Mouse (Mus musculus): ENCODE results near the gene Plppr3. TPM values are rescaled to one million over a fixed set of nuclear protein-coding genes. Genes with fewer than 3 reads are reported as not detected.

Gene Plppr3
- polyA plus RNA-seq, 2 experiments = 61.5 to 220 TPM

- no peak for TF ChIP-seq POLR2A (IDR thresholded peaks at IDR 0.05; ENCODE audit: borderline replicate concordance, extremely low read depth, insufficient read depth, insufficient read length)
- peaks cover 24% of the 10 kb centered on the region for H3K36me3 ChIP-seq (ENCODE audit: control insufficient read depth, insufficient read depth, low read length)
- WGBS = 5% methylated on average over 8 of the region's 8 CpGs
- H3K27me3 ChIP-seq (ENCODE audit: control insufficient read depth, insufficient read depth, low read length) = peaks cover 37% of the 10 kb centered on the region
- DNase-seq (ENCODE audit: low spot score) = no peak
- peak overlapping the region; percentile 71 for H3K4me3 ChIP-seq (replicated peaks; ENCODE audit: low read length)
- peak overlapping the region; percentile 90 for H3K4me2 ChIP-seq (replicated peaks; ENCODE audit: low read depth, low read length, severe bottlenecking)
- peaks cover 13% of the 10 kb centered on the region for H3K4me1 ChIP-seq (ENCODE audit: control insufficient read depth, insufficient read depth, low read length)
- no peak for ATAC-seq (ENCODE audit: low FRiP score, low read depth)
- no peak overlapping the region for H3K27ac ChIP-seq (replicated peaks; ENCODE audit: low read depth, low read length)
- H3K9me3 ChIP-seq (ENCODE audit: control insufficient read depth, low read length) = no peaks in the 10 kb centered on the region
- H3K9ac ChIP-seq (ENCODE audit: low read depth, low read length, severe bottlenecking) = peak overlapping the region; percentile 90
Observed at GRCm38 (mm10) chr10:79916081-79916480, 41.6 kb upstream of the Plppr3 start.

GRCm38 (mm10) chr10:79914948-79915596 is 40.6 kb upstream of the Plppr3 start:
- Histone ChIP-seq H3K9ac (ENCODE audit: low read depth, low read length, severe bottlenecking) (peak overlapping the region; percentile 28; the same call in 1 of the 2 replicates), H3K27me3 (ENCODE audit: control insufficient read depth, insufficient read depth, low read length) (peaks cover 27% of the 10 kb centered on the region), H3K4me2 (replicated peaks; ENCODE audit: low read depth, low read length, severe bottlenecking) (peak overlapping the region; percentile 90; the same call in 1 of the 2 replicates), H3K4me1 (ENCODE audit: control insufficient read depth, insufficient read depth, low read length) (peaks cover 8% of the 10 kb centered on the region), H3K27ac (replicated peaks; ENCODE audit: low read depth, low read length) (no peak overlapping the region), H3K36me3 (ENCODE audit: control insufficient read depth, insufficient read depth, low read length) (peaks cover 32% of the 10 kb centered on the region), H3K4me3 (replicated peaks; ENCODE audit: low read length) (peak overlapping the region; percentile 71; the same call in 1 of the 2 replicates), H3K9me3 (ENCODE audit: control insufficient read depth, low read length) (no peaks in the 10 kb centered on the region)
- no peak for DNase-seq (ENCODE audit: low spot score)
- WGBS = 71% methylated on average over 7 of the region's 7 CpGs
- TF ChIP-seq POLR2A (IDR thresholded peaks at IDR 0.05; ENCODE audit: borderline replicate concordance, extremely low read depth, insufficient read depth, insufficient read length) = no peak
- ATAC-seq (ENCODE audit: low FRiP score, low read depth) = no peak

- Histone ChIP-seq H3K36me3 (ENCODE audit: control insufficient read depth, insufficient read depth, low read length) (peaks cover 32% of the 10 kb centered on the region), H3K27ac (replicated peaks; ENCODE audit: low read depth, low read length) (no peak overlapping the region), H3K4me2 (replicated peaks; ENCODE audit: low read depth, low read length, severe bottlenecking) (no peak overlapping the region), H3K4me3 (replicated peaks; ENCODE audit: low read length) (no peak overlapping the region), H3K4me1 (ENCODE audit: control insufficient read depth, insufficient read depth, low read length) (peaks cover 8% of the 10 kb centered on the region), H3K9ac (ENCODE audit: low read depth, low read length, severe bottlenecking) (peak overlapping the region; percentile 28; the same call in 1 of the 2 replicates), H3K27me3 (ENCODE audit: control insufficient read depth, insufficient read depth, low read length) (peaks cover 20% of the 10 kb centered on the region), H3K9me3 (ENCODE audit: control insufficient read depth, low read length) (no peaks in the 10 kb centered on the region)
- DNase-seq (ENCODE audit: low spot score) (no peak), ATAC-seq (ENCODE audit: low FRiP score, low read depth) (no peak)
- WGBS = 80% methylated on average over 9 of the region's 11 CpGs
- no peak for TF ChIP-seq POLR2A (IDR thresholded peaks at IDR 0.05; ENCODE audit: borderline replicate concordance, extremely low read depth, insufficient read depth, insufficient read length)
Observed at GRCm38 (mm10) chr10:79914131-79914947, 39.9 kb upstream of the Plppr3 start.

- H3K36me3 ChIP-seq (ENCODE audit: control insufficient read depth, insufficient read depth, low read length) = peaks cover 32% of the 10 kb centered on the region
- WGBS = 61% methylated on average over 20 of the region's 20 CpGs
- TF ChIP-seq POLR2A (IDR thresholded peaks at IDR 0.05; ENCODE audit: borderline replicate concordance, extremely low read depth, insufficient read depth, insufficient read length) = no peak
- no peak overlapping the region for H3K9ac ChIP-seq (ENCODE audit: low read depth, low read length, severe bottlenecking)
- ATAC-seq (ENCODE audit: low FRiP score, low read depth) (no peak), DNase-seq (ENCODE audit: low spot score) (no peak)
- H3K4me3 ChIP-seq (replicated peaks; ENCODE audit: low read length) = no peak overlapping the region
- no peak overlapping the region for H3K27ac ChIP-seq (replicated peaks; ENCODE audit: low read depth, low read length)
- peaks cover 8% of the 10 kb centered on the region for H3K4me1 ChIP-seq (ENCODE audit: control insufficient read depth, insufficient read depth, low read length)
- no peaks in the 10 kb centered on the region for H3K9me3 ChIP-seq (ENCODE audit: control insufficient read depth, low read length)
- H3K4me2 ChIP-seq (replicated peaks; ENCODE audit: low read depth, low read length, severe bottlenecking) = no peak overlapping the region
- H3K27me3 ChIP-seq (ENCODE audit: control insufficient read depth, insufficient read depth, low read length) = peaks cover under 1% of the 10 kb centered on the region
Observed at GRCm38 (mm10) chr10:79912412-79912811, 38.0 kb upstream of the Plppr3 start.

- DNase-seq (ENCODE audit: low spot score) (no peak), ATAC-seq (ENCODE audit: low FRiP score, low read depth) (no peak)
- Histone ChIP-seq H3K36me3 (ENCODE audit: control insufficient read depth, insufficient read depth, low read length) (peaks cover 47% of the 10 kb centered on the region), H3K27ac (replicated peaks; ENCODE audit: low read depth, low read length) (peak within 1 kb of the TSS; percentile 98; the same call in 1 of the 2 replicates), H3K4me2 (replicated peaks; ENCODE audit: low read depth, low read length, severe bottlenecking) (no peak within 1 kb of the TSS), H3K4me1 (ENCODE audit: control insufficient read depth, insufficient read depth, low read length) (no peaks in the 10 kb centered on the region; the same call in 1 of the 2 replicates), H3K27me3 (ENCODE audit: control insufficient read depth, insufficient read depth, low read length) (no peaks in the 10 kb centered on the region), H3K4me3 (replicated peaks; ENCODE audit: low read length) (no peak within 1 kb of the TSS), H3K9ac (ENCODE audit: low read depth, low read length, severe bottlenecking) (0 out of 2 replicates have a peak within 1 kb of the TSS, but pooled peaks have one; percentile 4), H3K9me3 (ENCODE audit: control insufficient read depth, low read length) (no peaks in the 10 kb centered on the region)
- TF ChIP-seq POLR2A (IDR thresholded peaks at IDR 0.05; ENCODE audit: borderline replicate concordance, extremely low read depth, insufficient read depth, insufficient read length) = no peak
- 86% methylated on average over 4 of the region's 4 CpGs for WGBS
Observed at GRCm38 (mm10) chr10:79910556-79910955, 36.1 kb upstream of the Plppr3 start, which contains the start of gene Gm26602. Gm26602 (plus strand) TSS chr10:79910856.
